Mouse (Mus musculus) left cerebral cortex, adult 11 months (tissue): ENCODE data around the gene Olfr102.

Experiments used
- DNase-seq: peaks from one replicate; pipeline ENCODE4 v3.0.0; 2022; ENCODE audit warnings: low spot score

The Olfr102 gene

GRCm38 (mm10) chr17:37316954-37317353 lies at the start of gene Olfr102:
Gene Olfr102 (minus strand): TSS chr17:37317054.
- DNase-seq, result no peak

- no peak for DNase-seq
These were observed 42.4 kb upstream of the Olfr102 start, which contains the start of gene Olfr104-ps for GRCm38 (mm10) chr17:37359282-37359681. Gene Olfr104-ps (plus strand): TSS chr17:37359582.

GRCm38 (mm10) chr17:37339598-37339997 lies 22.7 kb upstream of the Olfr102 start, which contains the start of gene Olfr103:
Gene Olfr103 (minus strand): TSS chr17:37339698.
- DNase-seq, result no peak

- no peak for DNase-seq
These were observed 6.6 kb downstream of the Olfr102 start for GRCm38 (mm10) chr17:37310146-37310699.

GRCm38 (mm10) chr17:37308483-37308882 lies 8.4 kb downstream of the Olfr102 start:
- DNase-seq, result no peak

- DNase-seq, result no peak
These were observed 12.6 kb downstream of the Olfr102 start, which contains the start of gene Olfr101 for GRCm38 (mm10) chr17:37304213-37304612. Gene Olfr101 (minus strand): TSS chr17:37304313.

GRCm38 (mm10) chr17:37283360-37283759 lies 33.5 kb downstream of the Olfr102 start, which contains the start of gene Olfr99:
Gene Olfr99 (minus strand): TSS chr17:37283460.
- no peak for DNase-seq

- no peak for DNase-seq
These were observed 36.5 kb downstream of the Olfr102 start for GRCm38 (mm10) chr17:37280331-37280730.

- DNase-seq, result no peak
These were observed 40.3 kb downstream of the Olfr102 start for GRCm38 (mm10) chr17:37276573-37276972.

GRCm38 (mm10) chr17:37275626-37276248 lies 41.1 kb downstream of the Olfr102 start:
- no peak for DNase-seq

GRCm38 (mm10) chr17:37270702-37271092 lies 46.2 kb downstream of the Olfr102 start:
- DNase-seq, result no peak

- peak; percentile 85 for DNase-seq
These were observed 46.7 kb downstream of the Olfr102 start, which contains the start of gene H2-M3 for GRCm38 (mm10) chr17:37270058-37270701. Gene H2-M3 (plus strand): TSS chr17:37270220.

GRCm38 (mm10) chr17:37263626-37264025 lies 53.2 kb downstream of the Olfr102 start, which contains the start of gene Olfr98:
Gene Olfr98 (minus strand): TSS chr17:37263749.
- DNase-seq, result no peak
